Mouse (Mus musculus) left cerebral cortex, adult 18-20 months (tissue): ENCODE results near the gene Arpc4. TPM values are rescaled to one million over a fixed set of nuclear protein-coding genes. Genes with fewer than 3 reads are reported as not detected.

Source experiments
- DNase-seq, 2 experiments: peaks; one replicate each; pipeline ENCODE4 v3.0.0; 2021 to 2022; ENCODE audit warnings: low spot score in 2 of 2, mixed read lengths in 1 of 2
- total RNA-seq, 2 experiments: library from RNA; stranded (reverse); gene quantifications; 2 replicates each; pipeline ENCODE4 v1.2.3; 2021

The Arpc4 gene
- total RNA-seq, 2 experiments from 2014 or later, result 256 to 267 TPM

GRCm38 (mm10) chr6:113362241-113362640 is 15.7 kb upstream of the Arpc4 start:
- peak in 1 of 2 experiments; percentile 34 for DNase-seq

GRCm38 (mm10) chr6:113364518-113365135 is 13.3 kb upstream of the Arpc4 start:
- no peak for DNase-seq

GRCm38 (mm10) chr6:113366639-113367038 is 11.3 kb upstream of the Arpc4 start:
- no peak for DNase-seq

- DNase-seq, result no peak
Observed at GRCm38 (mm10) chr6:113367574-113367973, 10.3 kb upstream of the Arpc4 start.

GRCm38 (mm10) chr6:113368124-113368523 is 9.8 kb upstream of the Arpc4 start:
- no peak for DNase-seq

- DNase-seq, result no peak
Observed at GRCm38 (mm10) chr6:113368577-113368976, 9.3 kb upstream of the Arpc4 start.

- no peak for DNase-seq
Observed at GRCm38 (mm10) chr6:113370194-113370929, 7.6 kb upstream of the Arpc4 start.

- no peak for DNase-seq
Observed at GRCm38 (mm10) chr6:113373491-113373890, 4.4 kb upstream of the Arpc4 start.

GRCm38 (mm10) chr6:113377172-113377495 is 781 bp upstream of the Arpc4 start:
- DNase-seq, result no peak

- DNase-seq, result no peak
Observed at GRCm38 (mm10) chr6:113379246-113379645, 1.3 kb downstream of the Arpc4 start.

GRCm38 (mm10) chr6:113380480-113380879 is 2.6 kb downstream of the Arpc4 start:
- DNase-seq, result no peak

GRCm38 (mm10) chr6:113384351-113384927 is 6.5 kb downstream of the Arpc4 start:
- DNase-seq, result no peak

- DNase-seq, result no peak
Observed at GRCm38 (mm10) chr6:113385160-113385714, 7.3 kb downstream of the Arpc4 start.

- no peak for DNase-seq
Observed at GRCm38 (mm10) chr6:113386025-113386424, 8.1 kb downstream of the Arpc4 start.

GRCm38 (mm10) chr6:113388960-113389359 is 11.0 kb downstream of the Arpc4 start, which contains the start of gene Ttll3:
Gene Ttll3 (plus strand): TSS chr6:113389260.
- DNase-seq, result no peak

- no peak for DNase-seq
Observed at GRCm38 (mm10) chr6:113390715-113391114, 12.8 kb downstream of the Arpc4 start.

GRCm38 (mm10) chr6:113392015-113392386 is 14.1 kb downstream of the Arpc4 start:
- DNase-seq, result no peak

- DNase-seq, result peak; percentile 22 to 56
Observed at GRCm38 (mm10) chr6:113392387-113393071, 14.6 kb downstream of the Arpc4 start.

GRCm38 (mm10) chr6:113393951-113394350 is 16.0 kb downstream of the Arpc4 start:
- DNase-seq, result no peak

GRCm38 (mm10) chr6:113394811-113395210 is 16.9 kb downstream of the Arpc4 start:
- DNase-seq, result no peak

GRCm38 (mm10) chr6:113395501-113395900 is 17.6 kb downstream of the Arpc4 start:
- no peak for DNase-seq
